8 mouse cellular contexts compared by ENCODE assay signal in genomic region chr3:98338584-98339041, GRCm38 (mm10). TPM values are rescaled to one million over a fixed set of nuclear protein-coding genes. Genes with fewer than 3 reads are reported as not detected.
A peak's percentile ranks its signal among the peaks of the same experiment; 100 is the strongest.
DNase-seq lines count a peak whose midpoint lies in the region; ATAC-seq and TF ChIP-seq lines count a peak whose summit lies in the region.

No protein-coding gene starts in this region.

- H3K27ac ChIP-seq in cortical plate, adult 2 months (ENCODE audit: insufficient read depth, low read length) = no peak overlapping the region; the same call in 1 of the 2 replicates
- H3K27ac ChIP-seq in kidney, adult 2 months (ENCODE audit: insufficient read depth, low read depth, low read length) = no peak overlapping the region
- peak overlapping the region; percentile 60 for H3K27ac ChIP-seq in liver, embryonic 16.5 days (ENCODE audit: low read length)
- H3K27ac ChIP-seq in neural tube, embryonic 11.5 days (ENCODE audit: low read depth, low read length) = no peak overlapping the region
- H3K27ac ChIP-seq in thymus, adult 2 months (ENCODE audit: control insufficient read depth, insufficient read depth, low read length) = no peak overlapping the region

- peak overlapping the region; percentile 86 for H3K4me2 ChIP-seq in liver, embryonic 16.5 days (ENCODE audit: low read depth, low read length)
- peak overlapping the region; percentile 92 for H3K4me2 ChIP-seq in neural tube, embryonic 11.5 days (ENCODE audit: low read depth)

- H3K4me1 ChIP-seq in cortical plate, adult 2 months (ENCODE audit: control insufficient read depth, insufficient read depth, low read length) = no peaks in the 10 kb centered on the region
- H3K4me1 ChIP-seq in kidney, adult 2 months (ENCODE audit: control insufficient read depth, insufficient read depth, low read length) = no peaks in the 10 kb centered on the region; the same call in 1 of the 2 replicates
- H3K4me1 ChIP-seq in liver, embryonic 16.5 days (ENCODE audit: control insufficient read depth, low read depth, low read length) = peaks cover 27% of the 10 kb centered on the region
- H3K4me1 ChIP-seq in neural tube, embryonic 11.5 days (ENCODE audit: control insufficient read depth, insufficient read depth, low read length) = peaks cover 24% of the 10 kb centered on the region
- H3K4me1 ChIP-seq in thymus, adult 2 months (replicated peaks; ENCODE audit: control insufficient read depth, insufficient read depth, low read length) = peaks cover 42% of the 10 kb centered on the region

- no peak for TF ChIP-seq POLR2A in cortical plate, adult 2 months (IDR thresholded peaks at IDR 0.05; ENCODE audit: extremely low read depth, insufficient read depth, low read length)
- TF ChIP-seq POLR2A in kidney, adult 2 months (IDR thresholded peaks at IDR 0.05; ENCODE audit: low read depth, low read length) = no peak
- no peak for TF ChIP-seq POLR2A in thymus, adult 2 months (IDR thresholded peaks at IDR 0.05; ENCODE audit: control insufficient read depth, extremely low read depth, insufficient read depth, low read length, poor library complexity)

- 13% methylated on average over 15 of the region's 15 CpGs for WGBS in kidney, adult 2 months
- under 1% methylated on average over 15 of the region's 15 CpGs for WGBS in liver, embryonic 16.5 days (ENCODE audit: insufficient replicate concordance)
- WGBS in neural tube, embryonic 11.5 days = 5% methylated on average over 15 of the region's 15 CpGs
- under 1% methylated on average over 15 of the region's 15 CpGs for WGBS in thymus, adult 2 months

- TF ChIP-seq CTCF in cortical plate, adult 2 months (IDR thresholded peaks at IDR 0.05; ENCODE audit: extremely low read depth, insufficient read depth, low read length) = no peak
- TF ChIP-seq CTCF in kidney, adult 2 months (conservative IDR thresholded peaks at IDR 0.05; ENCODE audit: insufficient read depth, insufficient read length, low read depth, low read length) = no peak
- TF ChIP-seq CTCF in thymus, adult 2 months (IDR thresholded peaks at IDR 0.05; ENCODE audit: borderline replicate concordance, control insufficient read depth, extremely low read depth, insufficient read depth, low read length, poor library complexity) = no peak

- peak overlapping the region; percentile 34 for H3K4me3 ChIP-seq in cortical plate, adult 2 months (ENCODE audit: insufficient read depth, low read length)
- peak overlapping the region; percentile 47; the same call in 1 of the 2 replicates for H3K4me3 ChIP-seq in kidney, adult 2 months (ENCODE audit: insufficient read depth, low read depth, low read length)
- peak overlapping the region; percentile 69 for H3K4me3 ChIP-seq in liver, embryonic 16.5 days (ENCODE audit: low read depth, low read length)
- H3K4me3 ChIP-seq in neural tube, embryonic 11.5 days (ENCODE audit: low read depth, low read length) = peak overlapping the region; percentile 76
- peak overlapping the region; percentile 65 for H3K4me3 ChIP-seq in thymus, adult 2 months (ENCODE audit: control insufficient read depth, insufficient read depth, low read length)

- peak overlapping the region; percentile 65 for H3K9ac ChIP-seq in liver, embryonic 16.5 days (ENCODE audit: low read depth, low read length)
- peak overlapping the region; percentile 82 for H3K9ac ChIP-seq in neural tube, embryonic 11.5 days (ENCODE audit: low read length)

- peak; percentile 17 to 38 for DNase-seq in spleen, adult 18-20 months
- DNase-seq in spleen, adult 12 weeks (ENCODE audit: low spot score) = no peak
- peak; percentile 85 for DNase-seq in kidney, adult 2 months
- peak; percentile 60 for DNase-seq in neural tube, embryonic 11.5 days (ENCODE audit: low spot score)
- peak; percentile 58 for DNase-seq in thymus, adult 2 months

- peak; percentile 45 for ATAC-seq in granulocyte monocyte progenitor cell, adult 5-6 weeks (replicated peaks; ENCODE audit: poor library complexity, severe bottlenecking)
- ATAC-seq in liver, embryonic 16.5 days (ENCODE audit: low read depth) = peak; percentile 56
- peak; percentile 21; the same call in 1 of the 2 replicates for ATAC-seq in neural tube, embryonic 11.5 days (ENCODE audit: insufficient read depth, low FRiP score, low TSS enrichment)

- no peaks in the 10 kb centered on the region for H3K9me3 ChIP-seq in liver, embryonic 16.5 days (replicated peaks; ENCODE audit: control insufficient read depth, low read length)
- H3K9me3 ChIP-seq in neural tube, embryonic 11.5 days (ENCODE audit: control insufficient read depth, low read length) = no peaks in the 10 kb centered on the region

- no peaks in the 10 kb centered on the region for H3K36me3 ChIP-seq in kidney, adult 2 months (ENCODE audit: control insufficient read depth, insufficient read depth, low read length)
- no peaks in the 10 kb centered on the region for H3K36me3 ChIP-seq in liver, embryonic 16.5 days (ENCODE audit: control insufficient read depth, insufficient read depth)
- H3K36me3 ChIP-seq in neural tube, embryonic 11.5 days (ENCODE audit: control insufficient read depth, insufficient read depth, low read length) = no peaks in the 10 kb centered on the region
- H3K36me3 ChIP-seq in thymus, adult 2 months (ENCODE audit: control insufficient read depth, insufficient read depth, low read length) = no peaks in the 10 kb centered on the region; the same call in 1 of the 2 replicates

- H3K27me3 ChIP-seq in kidney, adult 2 months (replicated peaks; ENCODE audit: control insufficient read depth, insufficient read depth, low read length) = no peaks in the 10 kb centered on the region
- H3K27me3 ChIP-seq in liver, embryonic 16.5 days (ENCODE audit: control insufficient read depth, insufficient read depth, low read depth, low read length) = no peaks in the 10 kb centered on the region
- no peaks in the 10 kb centered on the region for H3K27me3 ChIP-seq in neural tube, embryonic 11.5 days (ENCODE audit: control insufficient read depth, insufficient read depth, low read length)
- no peaks in the 10 kb centered on the region for H3K27me3 ChIP-seq in thymus, adult 2 months (ENCODE audit: control insufficient read depth, insufficient read depth, low read length)

RNA-seq across cellular contexts. Expression of gene Phgdh, which starts 1.2 kb away (rescaled TPM):
- 136 and 141 TPM in 2 replicates for polyA plus RNA-seq in cortical plate, adult 2 months (2012; rRNA removed)
- 189 and 210 TPM in 2 replicates for total RNA-seq in granulocyte monocyte progenitor cell, adult 5-6 weeks (2014; fragmentation: Nextera tagmentation)
- 479 and 570 TPM in 2 replicates for total RNA-seq in granulocyte monocyte progenitor cell, adult 5-6 weeks (2017)
- polyA plus RNA-seq in kidney, adult 2 months (2012; rRNA removed) = 47.1 and 54.5 TPM in 2 replicates
- polyA plus RNA-seq in liver, embryonic 16.5 days (2015; fragmentation: Nextera tagmentation; extraction: Ambion mirVana) = 179 and 193 TPM in 2 replicates
- polyA plus RNA-seq in neural tube, embryonic 11.5 days (2014; fragmentation: Nextera tagmentation; extraction: Ambion mirVana) = 315 and 321 TPM in 2 replicates
- 213 and 232 TPM in 2 replicates for polyA plus RNA-seq in thymus, adult 2 months (2012; rRNA removed)

RNA-seq across cellular contexts. Expression of gene Zfp697, which starts 43.6 kb away (rescaled TPM):
- 20.6 and 21.1 TPM in 2 replicates for polyA plus RNA-seq in cortical plate, adult 2 months (2012; rRNA removed)
- total RNA-seq in granulocyte monocyte progenitor cell, adult 5-6 weeks (2014; fragmentation: Nextera tagmentation) = 1.4 and 3.5 TPM in 2 replicates
- total RNA-seq in granulocyte monocyte progenitor cell, adult 5-6 weeks (2017) = 0.36 and 1.5 TPM in 2 replicates
- polyA plus RNA-seq in kidney, adult 2 months (2012; rRNA removed) = 14.7 and 16.2 TPM in 2 replicates
- polyA plus RNA-seq in liver, embryonic 16.5 days (2015; fragmentation: Nextera tagmentation; extraction: Ambion mirVana) = 2.0 and 2.1 TPM in 2 replicates
- 11.7 TPM in 2 replicates for polyA plus RNA-seq in neural tube, embryonic 11.5 days (2014; fragmentation: Nextera tagmentation; extraction: Ambion mirVana)
- 0.66 and 0.96 TPM in 2 replicates for polyA plus RNA-seq in thymus, adult 2 months (2012; rRNA removed)

RNA-seq across cellular contexts. Expression of gene Hmgcs2, which starts 58.4 kb away (rescaled TPM):
- 5.3 and 5.4 TPM in 2 replicates for polyA plus RNA-seq in cortical plate, adult 2 months (2012; rRNA removed)
- total RNA-seq in granulocyte monocyte progenitor cell, adult 5-6 weeks (2014; fragmentation: Nextera tagmentation) = 0.17 TPM in 1 of 2 replicates, not detected in the other
- total RNA-seq in granulocyte monocyte progenitor cell, adult 5-6 weeks (2017) = not detected in 2 replicates
- 39.0 and 39.5 TPM in 2 replicates for polyA plus RNA-seq in kidney, adult 2 months (2012; rRNA removed)
- polyA plus RNA-seq in liver, embryonic 16.5 days (2015; fragmentation: Nextera tagmentation; extraction: Ambion mirVana) = 293 and 366 TPM in 2 replicates
- polyA plus RNA-seq in neural tube, embryonic 11.5 days (2014; fragmentation: Nextera tagmentation; extraction: Ambion mirVana) = 0.34 and 0.85 TPM in 2 replicates
- 8.8 and 9.9 TPM in 2 replicates for polyA plus RNA-seq in thymus, adult 2 months (2012; rRNA removed)
